Mouse (Mus musculus) olfactory bulb, adult 2 months (tissue): ENCODE measurements around the gene Usp37. TPM values are rescaled to one million over a fixed set of nuclear protein-coding genes. Genes with fewer than 3 reads are reported as not detected.
A peak's percentile ranks its signal among the peaks of the same experiment; 100 is the strongest.
"Not testable (repeated sequence)": the region's sequence is repeated elsewhere in the genome, so short reads cannot be mapped to it uniquely, and the experiment has no call there.

Experiments
- H3K27ac ChIP-seq: fragments of 200-500 bp; 2 replicates; pipeline ENCODE4 v1.5.1; 2012; ENCODE audit warnings: low read depth, low read length; ENCODE audit not compliant: insufficient read depth
- H3K4me1 ChIP-seq: fragments of 200-500 bp; 2 replicates; pipeline ENCODE4 v1.6.1; 2012; ENCODE audit warnings: low read length; ENCODE audit not compliant: control insufficient read depth, insufficient read depth
- H3K4me3 ChIP-seq: fragments of 200-500 bp; 2 replicates; pipeline ENCODE4 v1.5.1; 2012; ENCODE audit warnings: mild to moderate bottlenecking, low read depth, low read length, moderate library complexity; ENCODE audit not compliant: insufficient read depth
- CTCF ChIP-seq: fragments of 200-500 bp; IDR thresholded peaks from 2 replicates; pipeline ENCODE4 v1.5.1; 2012; ENCODE audit warnings: low read depth, mild to moderate bottlenecking, low read length, moderate library complexity; ENCODE audit not compliant: insufficient read depth
- POLR2A ChIP-seq: fragments of 200-500 bp; IDR thresholded peaks from 2 replicates; pipeline ENCODE4 v1.6.1; 2012; ENCODE audit warnings: mild to moderate bottlenecking, low read depth, low read length, moderate library complexity; ENCODE audit not compliant: insufficient read depth
- WGBS: fragments of 180-500 bp; shearing (Covaris S2); methylation state at CpG from one replicate; pipeline ENCODE4 v1.1.7; 2018; 5-methylcytosine and 5-hydroxymethylcytosine counted together
- polyA plus RNA-seq: library from polyadenylated mRNA; stranded (reverse); fragments of >200 nt; gene quantifications from 2 replicates; pipeline ENCODE4 v1.2.4, GENCODE M21; 2012; ENCODE audit warnings: low replicate concordance; ENCODE audit not compliant: missing spikeins, insufficient read depth, insufficient read length

Usp37 gene
- polyA plus RNA-seq, 1 experiment = not detected

DNA sequence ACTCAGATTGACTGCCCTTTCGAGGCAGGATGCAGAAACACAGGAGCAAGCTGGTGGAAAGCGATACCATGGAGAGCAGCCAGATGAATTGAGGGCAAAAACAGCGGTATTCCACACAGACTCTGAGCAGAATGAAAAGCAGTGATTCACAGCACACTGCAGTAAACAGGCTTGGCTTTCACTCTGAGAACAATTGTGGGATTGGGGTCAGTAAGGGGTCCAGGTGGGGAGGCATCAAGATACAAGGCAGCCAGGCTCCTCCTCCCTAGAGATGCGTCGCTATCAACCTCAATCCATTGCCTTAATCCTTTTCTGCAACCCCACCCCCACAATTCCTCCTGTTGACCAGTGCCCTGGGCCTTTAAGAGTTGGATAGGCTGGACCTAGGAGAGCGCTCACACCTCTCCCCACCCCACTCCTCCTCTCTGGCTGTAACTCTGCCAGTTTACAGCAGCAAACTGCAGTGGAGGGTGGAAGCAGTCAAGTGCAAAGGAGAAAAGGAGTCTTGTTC is 1.6 kb downstream of the Usp37 start, which contains the start of gene Plcd4:
TSS of gene Plcd4 (plus strand) at position 438 of the 511 bp plus-strand sequence.
- Histone ChIP-seq H3K27ac (peak within 1 kb of the TSS; percentile 26; the same call in 1 of the 2 replicates), H3K4me1 (0 out of 2 replicates have a peak, but pooled peaks cover 5% of the 10 kb centered on the region), H3K4me3 (peak within 1 kb of the TSS; percentile 6)
- TF ChIP-seq POLR2A = no peak
- TF ChIP-seq CTCF = no peak
- 5% methylated on average over 6 of the region's 6 CpGs for WGBS

DNA sequence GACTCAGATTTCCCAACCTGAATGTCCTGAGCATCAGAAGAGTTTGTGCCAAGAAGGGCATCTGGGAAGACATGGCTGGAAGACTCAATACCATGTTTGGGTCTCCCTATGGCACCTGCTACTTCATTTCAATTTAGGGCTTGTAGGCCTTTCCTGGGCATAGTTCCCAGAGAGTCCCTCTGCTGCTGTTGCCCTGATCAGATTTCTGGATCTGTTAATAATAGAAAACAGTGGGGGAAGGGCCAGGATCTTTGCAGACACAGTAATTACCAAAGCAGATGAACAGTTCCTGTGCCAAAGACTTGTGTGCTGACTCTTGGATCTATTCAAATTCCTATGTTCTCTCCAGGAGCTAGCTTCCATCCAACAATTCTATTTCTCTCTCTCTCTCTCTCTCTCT is 5.4 kb downstream of the Usp37 start:
- Histone ChIP-seq H3K27ac (peak overlapping the region; percentile 37; the same call in 1 of the 2 replicates), H3K4me3 (no peak overlapping the region), H3K4me1 (0 out of 2 replicates have a peak, but pooled peaks cover 5% of the 10 kb centered on the region)
- no peak for TF ChIP-seq CTCF
- TF ChIP-seq POLR2A = no peak

DNA sequence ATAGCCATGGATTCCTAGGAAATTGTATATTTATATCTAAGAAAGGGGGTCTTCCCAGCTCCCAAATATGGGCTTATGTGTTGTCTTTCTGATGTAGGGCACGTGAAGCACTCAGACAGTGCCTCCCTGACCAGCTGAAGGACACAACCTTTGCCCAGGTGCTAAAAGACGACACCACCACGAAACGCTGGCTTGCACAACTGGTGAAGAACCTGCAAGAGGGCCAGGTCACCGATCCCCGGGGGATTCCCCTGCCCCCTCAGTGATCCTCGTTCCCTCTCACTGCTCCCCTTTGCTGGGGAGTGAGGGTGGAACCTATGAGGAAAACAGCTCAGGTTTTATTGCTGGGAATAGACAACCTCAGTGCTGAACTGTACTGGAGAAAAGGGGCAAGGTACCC is 15.5 kb downstream of the Usp37 start:
- TF ChIP-seq POLR2A = no peak
- no peak for TF ChIP-seq CTCF
- Histone ChIP-seq H3K4me3 (no peak overlapping the region), H3K27ac (no peak overlapping the region), H3K4me1 (no peaks in the 10 kb centered on the region)
- whole genome bisulfite sequencing = 96% methylated on average over 7 of the region's 7 CpGs

DNA sequence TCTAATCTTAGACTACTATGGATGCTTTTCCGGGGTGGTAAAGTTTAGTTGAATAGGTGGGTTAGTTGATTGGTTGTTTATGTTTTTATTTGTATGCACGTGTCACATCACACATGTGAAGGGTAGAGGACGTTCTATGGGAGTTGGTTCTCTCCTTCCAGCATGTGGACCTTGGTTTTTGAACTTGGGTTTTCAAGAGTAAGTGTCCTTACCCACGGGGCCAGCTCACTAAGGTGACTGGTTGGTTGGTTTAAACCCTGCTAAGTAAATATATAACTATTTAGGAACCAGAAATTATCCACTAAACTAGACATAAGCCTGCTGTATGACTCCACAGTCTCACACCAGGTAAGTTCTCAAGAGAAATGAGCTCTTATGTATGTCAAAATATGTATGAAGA is 19.3 kb downstream of the Usp37 start:
- no peak for TF ChIP-seq POLR2A
- Histone ChIP-seq H3K4me3 (no peak overlapping the region), H3K4me1 (no peaks in the 10 kb centered on the region), H3K27ac (no peak overlapping the region)
- WGBS = 93% methylated on average over 4 of the region's 4 CpGs

DNA sequence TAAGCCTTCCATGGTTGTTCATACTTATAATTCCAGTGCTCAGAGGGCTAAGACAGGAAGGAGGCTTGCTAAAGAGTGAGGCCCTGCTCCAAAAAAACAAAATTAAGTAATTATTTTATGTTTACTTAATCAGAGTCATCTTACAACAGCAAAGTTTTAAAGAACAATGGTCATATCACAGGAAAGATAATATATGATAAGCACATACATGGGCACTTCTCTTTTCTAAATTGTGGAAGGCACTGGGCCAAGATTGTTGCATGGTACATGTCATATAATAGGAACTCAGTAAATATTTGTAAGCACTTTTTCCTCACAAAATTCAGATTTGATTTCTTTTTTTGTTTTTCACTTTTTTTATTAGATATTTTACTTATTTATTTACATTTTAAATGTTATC is 24.2 kb downstream of the Usp37 start:
- TF ChIP-seq CTCF (no peak), POLR2A (no peak)
- no peak overlapping the region for H3K4me3 ChIP-seq
- no peaks in the 10 kb centered on the region for H3K4me1 ChIP-seq
- no peak overlapping the region for H3K27ac ChIP-seq

DNA sequence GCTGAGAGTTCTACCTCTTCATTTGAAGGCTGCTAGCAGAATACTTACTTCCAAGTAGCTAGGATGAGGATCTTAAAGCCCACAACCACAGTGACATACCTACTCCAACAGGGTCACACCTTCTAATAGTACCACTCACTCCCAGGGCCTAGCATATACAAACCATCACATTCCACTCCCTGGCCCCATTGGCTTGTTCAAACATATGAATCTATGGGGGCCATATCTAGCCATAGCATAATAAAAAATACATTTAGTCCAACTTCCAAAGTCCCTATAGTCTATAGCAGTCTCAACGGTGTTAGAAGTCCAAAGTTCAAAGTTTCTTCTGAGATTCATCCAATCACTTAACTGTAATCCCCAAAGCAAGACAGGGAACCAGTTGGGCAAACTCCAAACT is 31.1 kb downstream of the Usp37 start:
- not testable (repeated sequence) for H3K27ac ChIP-seq, H3K4me3 ChIP-seq, H3K4me1 ChIP-seq
- WGBS = 100% methylated on average over 1 of the region's 1 CpGs

DNA sequence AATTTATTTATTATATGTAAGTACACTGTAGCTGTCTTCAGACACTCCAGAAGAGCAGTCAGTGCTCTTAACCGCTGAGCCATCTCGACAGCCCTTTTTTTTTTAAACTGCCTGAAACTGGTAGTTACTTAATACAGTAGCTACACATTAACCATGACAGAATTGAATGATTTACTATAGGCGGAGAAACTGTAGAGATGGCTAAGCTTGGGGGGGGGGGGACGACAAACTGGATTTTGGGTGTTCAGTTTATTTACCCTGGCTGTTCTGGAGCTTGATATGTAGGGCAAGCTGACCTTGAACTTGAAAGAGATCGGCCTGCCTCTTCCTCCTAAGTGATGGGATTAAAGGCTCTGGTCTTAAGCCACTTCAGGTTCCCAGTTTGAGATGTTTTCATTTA is 32.8 kb downstream of the Usp37 start:
- H3K4me3 ChIP-seq = no peak overlapping the region
- no peaks in the 10 kb centered on the region for H3K4me1 ChIP-seq
- TF ChIP-seq CTCF (no peak), POLR2A (no peak)
- H3K27ac ChIP-seq = no peak overlapping the region
- 97% methylated on average over 5 of the region's 5 CpGs for WGBS

DNA sequence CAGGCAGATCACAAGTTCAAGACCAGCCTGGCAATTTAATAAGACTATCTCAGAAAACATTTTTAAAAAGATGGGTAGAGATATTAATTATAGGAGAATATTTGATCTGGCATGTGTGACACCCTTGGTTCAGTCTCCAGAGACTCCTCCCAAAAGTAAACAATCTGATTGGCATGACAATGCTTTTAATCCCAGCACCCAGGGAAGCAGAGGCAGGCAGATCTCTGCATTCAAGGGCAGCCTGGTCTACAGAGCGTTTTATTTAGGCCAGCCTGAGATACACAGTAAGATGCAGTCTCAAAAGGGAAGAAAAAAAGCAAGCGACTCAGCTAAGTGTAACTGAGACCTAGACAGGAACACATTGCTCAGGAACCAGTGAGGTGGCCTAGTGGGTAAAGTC is 36.3 kb downstream of the Usp37 start:
- Histone ChIP-seq H3K4me3 (no peak overlapping the region), H3K4me1 (no peaks in the 10 kb centered on the region), H3K27ac (no peak overlapping the region)
- WGBS = 91% methylated on average over 2 of the region's 2 CpGs
- TF ChIP-seq POLR2A (no peak), CTCF (no peak)

DNA sequence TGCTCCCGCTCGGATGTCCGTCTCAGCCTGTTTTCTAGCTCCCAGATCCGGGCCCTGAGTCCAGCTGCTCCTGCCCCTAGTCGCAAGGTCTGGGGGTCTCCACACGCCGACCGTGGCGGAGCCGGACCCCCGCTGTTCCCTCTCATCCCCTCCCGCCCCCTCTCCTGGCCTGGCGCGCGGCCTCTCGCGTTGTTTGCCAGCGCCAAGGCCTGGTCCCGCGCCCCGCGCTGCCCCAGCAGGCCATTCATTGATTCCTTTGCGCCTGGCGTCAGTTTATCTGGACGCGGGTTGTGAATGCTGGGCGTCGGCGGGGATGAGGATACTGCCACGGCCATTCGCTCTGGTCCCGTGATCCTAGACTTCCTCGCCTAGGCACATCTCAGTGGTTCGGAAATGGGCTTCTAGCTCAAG is 37.6 kb downstream of the Usp37 start:
- under 1% methylated on average over 34 of the region's 34 CpGs for WGBS
- no peak for TF ChIP-seq POLR2A
- no peak for TF ChIP-seq CTCF
- H3K27ac ChIP-seq = peak overlapping the region; percentile 32; the same call in 1 of the 2 replicates
- H3K4me3 ChIP-seq = peak overlapping the region; percentile 69
- H3K4me1 ChIP-seq = no peaks in the 10 kb centered on the region
